Mouse (Mus musculus) liver, embryonic 15.5 days (tissue): ENCODE results near the gene Angptl8. TPM values are rescaled to one million over a fixed set of nuclear protein-coding genes. Genes with fewer than 3 reads are reported as not detected.
"Not testable (repeated sequence)": the region's sequence is repeated elsewhere in the genome, so short reads cannot be mapped to it uniquely, and the experiment has no call there.

Experiments
- ATAC-seq: fragments of 200-750 bp; cut with Nextera tagmentation; 2 replicates; pipeline ENCODE4 v1.8.0; 2017; ENCODE audit warnings: moderate number of reproducible peaks, mild to moderate bottlenecking, moderate library complexity; ENCODE audit not compliant: insufficient read depth
- H3K27ac ChIP-seq: fragments of 300-500 bp; sonication (generic); replicated peaks from 2 replicates; pipeline ENCODE4 v1.5.1; 2015; ENCODE audit warnings: mild to moderate bottlenecking, inconsistent platforms
- H3K27me3 ChIP-seq: fragments of 300-500 bp; sonication (generic); 2 replicates; pipeline ENCODE4 v1.6.1; 2015; ENCODE audit warnings: mild to moderate bottlenecking, inconsistent platforms
- H3K36me3 ChIP-seq: fragments of 300-500 bp; sonication (generic); replicated peaks from 2 replicates; pipeline ENCODE4 v1.6.1; 2015; ENCODE audit warnings: moderate library complexity, mild to moderate bottlenecking, inconsistent platforms
- H3K4me1 ChIP-seq: fragments of 300-500 bp; sonication (generic); replicated peaks from 2 replicates; pipeline ENCODE4 v1.6.1; 2015; ENCODE audit warnings: inconsistent platforms
- H3K4me2 ChIP-seq: fragments of 300-500 bp; sonication (generic); 2 replicates; pipeline ENCODE4 v1.6.1; 2015; ENCODE audit warnings: moderate library complexity, mild to moderate bottlenecking, inconsistent platforms
- H3K4me3 ChIP-seq: fragments of 300-500 bp; sonication (generic); replicated peaks from 2 replicates; pipeline ENCODE4 v1.5.1; 2015; ENCODE audit warnings: mild to moderate bottlenecking, inconsistent platforms
- H3K9ac ChIP-seq: fragments of 300-500 bp; sonication (generic); 2 replicates; pipeline ENCODE4 v1.6.1; 2015; ENCODE audit warnings: moderate library complexity, mild to moderate bottlenecking, inconsistent platforms
- H3K9me3 ChIP-seq: fragments of 300-500 bp; sonication (generic); replicated peaks from 2 replicates; pipeline ENCODE4 v1.6.1; 2016; ENCODE audit warnings: inconsistent platforms
- WGBS: fragments of 180-500 bp; shearing (Covaris S2); methylation state at CpG from one replicate; pipeline ENCODE4 v1.1.7; 2015; ENCODE audit warnings: mixed read lengths; ENCODE audit not compliant: insufficient replicate concordance; 5-methylcytosine and 5-hydroxymethylcytosine counted together
- microRNA-seq: library from miRNA; unstranded; fragments of <30 nt; microRNA quantifications from one replicate; pipeline ENCODE4, GENCODE M21; 2016
- polyA plus RNA-seq: library from polyadenylated mRNA; unstranded; fragments of >200 nt; fragmentation: Nextera tagmentation; extraction: Ambion mirVana; gene quantifications from 2 replicates; pipeline ENCODE4 v1.2.1, GENCODE M21; 2015

The Angptl8 gene
- polyA plus RNA-seq, 1 experiment from 2014 or later = 35.0 TPM

DNA sequence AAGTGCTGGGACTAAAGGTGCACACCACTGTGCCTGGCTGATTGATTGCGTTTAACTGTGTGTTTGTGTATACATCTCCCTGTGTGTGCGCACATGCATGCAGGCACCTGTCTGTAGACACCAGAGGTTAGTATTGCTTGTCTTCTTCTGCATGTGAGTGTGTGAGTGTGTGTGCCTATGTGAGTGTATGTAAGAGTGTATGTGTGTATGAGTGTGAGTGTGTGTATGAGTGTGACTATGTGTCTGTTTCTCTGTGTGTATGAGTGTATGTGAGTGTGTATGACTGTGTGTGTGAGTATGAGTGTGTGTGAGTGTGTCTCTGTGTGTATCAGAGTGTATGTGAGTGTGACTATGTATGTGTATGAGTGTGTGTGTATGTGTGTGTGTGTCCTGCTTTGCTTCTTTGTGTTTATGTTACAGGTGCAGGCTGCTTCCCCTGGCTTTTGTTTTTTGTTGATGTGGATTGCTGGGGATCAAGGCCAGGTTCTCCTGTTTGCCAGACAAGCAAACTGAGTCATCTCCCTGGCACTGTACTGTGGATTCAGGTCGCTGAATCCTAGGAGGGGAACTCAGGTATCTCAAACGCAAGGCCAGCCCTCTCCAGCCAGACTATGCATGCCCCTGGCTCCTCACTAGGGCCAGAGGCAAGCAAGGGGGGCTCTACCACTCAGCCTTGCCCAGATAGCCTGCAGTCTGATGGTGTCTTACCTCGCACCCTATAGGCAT lies 30.5 kb downstream of the Angptl8 start:
- Histone ChIP-seq H3K36me3 (no peaks in the 10 kb centered on the region), H3K27ac (no peak overlapping the region), H3K9me3 (0 out of 2 replicates have a peak, but pooled peaks cover 4% of the 10 kb centered on the region), H3K4me3 (no peak overlapping the region), H3K9ac (no peak overlapping the region), H3K27me3 (no peaks in the 10 kb centered on the region), H3K4me2 (no peak overlapping the region), H3K4me1 (no peaks in the 10 kb centered on the region)
- WGBS = 51% methylated on average over 5 of the region's 5 CpGs
- ATAC-seq = no peak

GRCm38 (mm10) chr9:21866641-21867040 lies 31.3 kb downstream of the Angptl8 start:
- Histone ChIP-seq H3K27ac (no peak overlapping the region), H3K4me2 (no peak overlapping the region), H3K4me3 (no peak overlapping the region), H3K36me3 (no peaks in the 10 kb centered on the region), H3K9ac (no peak overlapping the region), H3K27me3 (no peaks in the 10 kb centered on the region), H3K4me1 (no peaks in the 10 kb centered on the region), H3K9me3 (no peaks in the 10 kb centered on the region)
- 61% methylated on average over 2 of the region's 2 CpGs for WGBS
- ATAC-seq = no peak

DNA sequence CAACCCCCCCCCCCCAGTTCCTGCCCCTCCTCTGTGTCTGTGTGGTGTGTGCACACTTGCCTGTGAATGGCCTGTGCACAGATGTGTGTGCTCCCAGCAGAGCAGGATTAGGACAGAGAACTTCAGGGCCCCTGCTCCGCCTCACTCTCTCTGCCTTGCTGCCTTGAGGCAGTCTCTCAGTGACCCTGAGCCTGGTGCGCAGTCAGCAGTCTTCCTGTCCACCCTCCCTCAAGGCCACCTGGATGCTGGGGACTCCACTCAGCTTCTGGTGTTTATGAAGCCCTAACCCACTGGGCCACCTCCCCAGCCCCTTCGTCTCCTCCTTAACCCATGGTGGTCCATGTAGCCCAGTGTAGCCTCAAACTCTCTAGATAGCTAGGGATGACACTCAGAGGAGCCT lies 32.4 kb downstream of the Angptl8 start:
- Histone ChIP-seq H3K27me3 (peaks cover 3% of the 10 kb centered on the region; the same call in 1 of the 2 replicates), H3K27ac (no peak overlapping the region), H3K4me3 (no peak overlapping the region), H3K36me3 (no peaks in the 10 kb centered on the region), H3K9me3 (no peaks in the 10 kb centered on the region), H3K4me2 (no peak overlapping the region), H3K9ac (no peak overlapping the region), H3K4me1 (no peaks in the 10 kb centered on the region)
- ATAC-seq = no peak
- 70% methylated on average over 3 of the region's 3 CpGs for WGBS

GRCm38 (mm10) chr9:21869290-21869689 lies 34.0 kb downstream of the Angptl8 start:
- not testable (repeated sequence) for H3K9ac ChIP-seq, H3K27me3 ChIP-seq, H3K4me2 ChIP-seq, H3K36me3 ChIP-seq, H3K27ac ChIP-seq, H3K4me1 ChIP-seq, H3K9me3 ChIP-seq, H3K4me3 ChIP-seq, ATAC-seq
- WGBS = 43% methylated on average over 7 of the region's 7 CpGs

DNA sequence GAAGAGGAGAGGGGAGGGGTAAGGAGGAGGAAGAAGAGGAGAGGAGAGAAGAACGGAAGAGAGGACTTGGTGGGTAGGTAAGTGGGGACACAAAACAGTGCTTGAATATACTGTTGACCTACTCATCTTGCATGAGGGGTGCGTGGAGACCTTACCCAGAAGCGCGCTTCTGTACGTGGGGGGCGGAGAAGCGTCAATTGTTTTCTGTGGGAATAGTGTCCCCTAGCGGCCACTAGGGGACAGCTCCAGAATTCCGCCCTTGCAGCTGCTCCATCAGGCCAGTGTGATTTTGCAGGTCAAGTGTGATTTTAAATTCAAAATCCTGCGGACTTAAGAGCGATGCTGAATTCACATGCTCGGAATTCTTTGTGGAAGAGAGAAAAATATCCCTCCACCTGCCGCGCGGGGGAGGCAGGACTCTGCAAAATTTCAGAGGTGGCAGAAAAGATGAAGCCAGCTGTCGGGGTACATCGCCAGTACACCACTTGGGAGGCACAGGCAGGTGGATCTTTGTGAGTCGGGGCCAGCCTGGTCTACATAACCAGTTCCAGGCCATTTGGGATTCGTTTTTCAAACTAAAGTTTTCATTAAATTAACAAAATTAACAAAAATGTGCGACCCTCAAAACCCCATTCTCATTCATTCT lies 35.7 kb downstream of the Angptl8 start:
- Histone ChIP-seq H3K9me3 (no peaks in the 10 kb centered on the region), H3K4me3 (no peak overlapping the region), H3K9ac (no peak overlapping the region), H3K4me1 (no peaks in the 10 kb centered on the region), H3K36me3 (no peaks in the 10 kb centered on the region), H3K27ac (no peak overlapping the region), H3K4me2 (no peak overlapping the region; the same call in 1 of the 2 replicates), H3K27me3 (peaks cover 3% of the 10 kb centered on the region; the same call in 1 of the 2 replicates)
- ATAC-seq = no peak
- WGBS = 12% methylated on average over 20 of the region's 20 CpGs

DNA sequence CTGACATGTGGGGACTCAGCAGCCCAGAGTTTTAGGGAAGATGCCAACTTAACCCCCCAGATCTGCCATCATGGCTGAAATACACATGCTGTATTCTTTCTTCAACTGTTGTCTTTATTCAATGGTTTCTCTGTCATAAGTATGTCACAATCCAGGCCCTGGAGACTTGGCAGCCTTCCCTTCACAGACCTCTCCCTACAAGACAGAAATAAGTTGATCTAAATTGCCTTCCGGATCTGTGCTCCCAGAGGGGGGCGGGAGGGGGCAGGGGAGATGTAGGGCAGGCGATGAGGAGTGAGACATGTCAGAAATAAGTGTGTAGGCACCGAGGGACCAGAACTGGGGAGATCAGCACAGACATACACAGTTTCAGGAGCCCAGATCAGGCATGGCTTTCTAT lies 36.9 kb downstream of the Angptl8 start:
- H3K4me2 ChIP-seq = no peak overlapping the region
- H3K27me3 ChIP-seq = peaks cover 3% of the 10 kb centered on the region; the same call in 1 of the 2 replicates
- H3K4me3 ChIP-seq = no peak overlapping the region
- no peaks in the 10 kb centered on the region for H3K36me3 ChIP-seq
- no peaks in the 10 kb centered on the region for H3K9me3 ChIP-seq
- no peak overlapping the region for H3K9ac ChIP-seq
- no peak overlapping the region for H3K27ac ChIP-seq
- H3K4me1 ChIP-seq = no peaks in the 10 kb centered on the region
- WGBS = 42% methylated on average over 4 of the region's 4 CpGs
- ATAC-seq = no peak

- H3K4me3 ChIP-seq = no peak overlapping the region
- WGBS = 42% methylated on average over 3 of the region's 3 CpGs
- H3K27ac ChIP-seq = no peak overlapping the region
- no peak overlapping the region for H3K9ac ChIP-seq
- no peaks in the 10 kb centered on the region for H3K36me3 ChIP-seq
- H3K9me3 ChIP-seq = no peaks in the 10 kb centered on the region
- ATAC-seq = no peak
- no peaks in the 10 kb centered on the region for H3K4me1 ChIP-seq
- H3K27me3 ChIP-seq = peaks cover 3% of the 10 kb centered on the region; the same call in 1 of the 2 replicates
- no peak overlapping the region for H3K4me2 ChIP-seq
These were observed 41.3 kb downstream of the Angptl8 start for GRCm38 (mm10) chr9:21876601-21877000.

Small RNAs within 50 kb of the gene (microRNA-seq; reads per million reads assigned to microRNA genes)
- gene Mir7083 = 2.8 reads per million, percentile 3 among the genes with 10 or more reads in this experiment

Other genes starting within 250 kb of the Angptl8 start
- 18.4 and 18.9 TPM in 2 replicates for gene Timm29, start 242.8 kb upstream of the Angptl8 start, polyA plus RNA-seq
- gene Yipf2, start 242.7 kb upstream of the Angptl8 start, polyA plus RNA-seq = 10.9 and 12.7 TPM in 2 replicates
- gene Smarca4, start 219.3 kb upstream of the Angptl8 start, polyA plus RNA-seq = 22.5 and 24.5 TPM in 2 replicates
- 24.5 and 24.6 TPM in 2 replicates for gene Ldlr, start 112.0 kb upstream of the Angptl8 start, polyA plus RNA-seq
- gene Spc24, start 75.2 kb upstream of the Angptl8 start, polyA plus RNA-seq = 76.8 and 82.2 TPM in 2 replicates
- gene Kank2, start 36.8 kb upstream of the Angptl8 start, polyA plus RNA-seq = 4.8 and 5.5 TPM in 2 replicates
- gene Dock6, start 17.1 kb downstream of the Angptl8 start, polyA plus RNA-seq = 4.2 and 5.6 TPM in 2 replicates
- gene Rab3d, start 82.7 kb downstream of the Angptl8 start, polyA plus RNA-seq = 12.0 and 13.1 TPM in 2 replicates
- gene Ccdc159, start 92.0 kb downstream of the Angptl8 start, polyA plus RNA-seq = 0.99 and 1.5 TPM in 2 replicates
- gene Tmem205, start 92.0 kb downstream of the Angptl8 start, polyA plus RNA-seq = 137 and 160 TPM in 2 replicates
- 1.2 and 1.5 TPM in 2 replicates for gene Plppr2, start 101.5 kb downstream of the Angptl8 start, polyA plus RNA-seq
- gene Swsap1, start 120.2 kb downstream of the Angptl8 start, polyA plus RNA-seq = 2.2 and 2.5 TPM in 2 replicates
- gene Epor, start 128.0 kb downstream of the Angptl8 start, polyA plus RNA-seq = 124 and 142 TPM in 2 replicates
- 0.10 and 0.13 TPM in 2 replicates for gene Rgl3, start 153.9 kb downstream of the Angptl8 start, polyA plus RNA-seq
- not detected in 2 replicates for gene Ccdc151, start 167.1 kb downstream of the Angptl8 start, polyA plus RNA-seq
- gene Prkcsh, start 167.3 kb downstream of the Angptl8 start, polyA plus RNA-seq = 50.6 and 57.5 TPM in 2 replicates
- gene Elavl3, start 216.5 kb downstream of the Angptl8 start, polyA plus RNA-seq = 0.02 and 0.05 TPM in 2 replicates
- not detected in 2 replicates for gene Gm49318, start 235.7 kb downstream of the Angptl8 start, polyA plus RNA-seq
- 4.9 and 6.6 TPM in 2 replicates for gene Zfp653, start 235.9 kb downstream of the Angptl8 start, polyA plus RNA-seq
- gene Ecsit, start 249.9 kb downstream of the Angptl8 start, polyA plus RNA-seq = 21.9 and 26.2 TPM in 2 replicates